Mouse (Mus musculus) embryonic fibroblast, embryonic 13.5 days (primary cell): ENCODE data around the gene Hagh. TPM values are rescaled to one million over a fixed set of nuclear protein-coding genes. Genes with fewer than 3 reads are reported as not detected.

Source experiments
- H3K27ac ChIP-seq: 2 replicates; pipeline ENCODE4 v1.5.1; 2012; ENCODE audit warnings: low read length, control low read depth, inconsistent platforms; ENCODE audit not compliant: insufficient read depth
- H3K4me1 ChIP-seq: 2 replicates; pipeline ENCODE4 v1.6.1; 2011; ENCODE audit warnings: low read length; ENCODE audit not compliant: control insufficient read depth, insufficient read depth
- H3K4me3 ChIP-seq: 2 replicates; pipeline ENCODE4 v1.5.1; 2011; ENCODE audit warnings: mild to moderate bottlenecking, control low read depth, low read length; ENCODE audit not compliant: insufficient read depth
- CTCF ChIP-seq: IDR thresholded peaks from 2 replicates; pipeline ENCODE4 v1.5.1; 2011; ENCODE audit warnings: mild to moderate bottlenecking, control low read depth, low read length, moderate library complexity, borderline replicate concordance; ENCODE audit not compliant: insufficient read depth
- POLR2A ChIP-seq: IDR thresholded peaks from 2 replicates; pipeline ENCODE4 v1.6.1; 2011; ENCODE audit warnings: low read depth, mild to moderate bottlenecking, control low read depth, low read length, moderate library complexity
- polyA plus RNA-seq: library from polyadenylated mRNA; stranded (reverse); fragments of >200 nt; gene quantifications from 2 replicates; pipeline ENCODE4 v1.2.4, GENCODE M21; 2011; ENCODE audit warnings: low read depth; ENCODE audit not compliant: missing spikeins, insufficient read length

The Hagh gene
- polyA plus RNA-seq, 1 experiment: 14.3 TPM

DNA sequence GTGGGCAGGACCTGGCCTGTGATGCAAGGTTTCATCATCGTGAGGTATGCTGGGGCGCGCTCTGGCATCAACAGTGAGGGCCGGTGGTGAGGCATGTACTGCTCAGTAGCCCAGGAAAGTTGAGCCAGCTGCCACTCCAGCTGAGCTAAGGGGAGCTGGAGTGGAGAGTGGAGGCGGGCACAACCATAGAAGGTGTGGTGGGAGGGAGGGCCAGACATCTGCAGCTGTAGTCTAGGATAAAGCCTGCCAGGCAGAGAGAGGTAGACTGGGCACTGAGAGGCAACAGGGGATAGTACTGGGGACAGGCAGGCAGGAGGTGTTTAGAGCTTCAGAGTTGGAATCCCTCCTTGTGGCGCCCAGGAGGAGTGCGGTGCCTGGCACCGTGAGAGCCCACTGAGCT, 20.1 kb downstream of the Hagh start:
- no peak overlapping the region for H3K4me3 ChIP-seq
- no peak overlapping the region for H3K27ac ChIP-seq
- peaks cover 10% of the 10 kb centered on the region; the same call in 1 of the 2 replicates for H3K4me1 ChIP-seq
- TF ChIP-seq POLR2A (no peak), CTCF (no peak)

DNA sequence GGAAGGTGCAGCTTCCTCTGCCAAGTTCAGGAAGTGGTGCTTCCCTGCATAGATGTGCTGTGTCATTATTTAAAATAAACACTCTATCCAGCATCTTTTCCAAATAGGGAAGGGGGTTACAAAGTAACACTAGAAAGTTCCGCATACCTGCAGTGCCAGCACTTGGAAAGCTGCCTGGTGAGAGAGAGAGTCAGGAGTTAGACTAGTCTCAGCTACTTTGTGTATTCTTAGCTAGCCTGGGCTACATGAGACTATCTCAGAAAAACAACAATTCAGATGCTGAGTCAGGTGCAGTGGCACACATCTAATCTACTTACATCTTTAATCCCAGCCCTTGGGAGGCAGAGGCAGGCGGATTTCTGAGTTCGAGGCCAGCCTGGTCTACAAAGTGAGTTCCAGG, 21.8 kb downstream of the Hagh start:
- TF ChIP-seq POLR2A: no peak
- TF ChIP-seq CTCF: no peak
- Histone ChIP-seq H3K4me1 (no peaks in the 10 kb centered on the region), H3K4me3 (no peak overlapping the region), H3K27ac (no peak overlapping the region)

DNA sequence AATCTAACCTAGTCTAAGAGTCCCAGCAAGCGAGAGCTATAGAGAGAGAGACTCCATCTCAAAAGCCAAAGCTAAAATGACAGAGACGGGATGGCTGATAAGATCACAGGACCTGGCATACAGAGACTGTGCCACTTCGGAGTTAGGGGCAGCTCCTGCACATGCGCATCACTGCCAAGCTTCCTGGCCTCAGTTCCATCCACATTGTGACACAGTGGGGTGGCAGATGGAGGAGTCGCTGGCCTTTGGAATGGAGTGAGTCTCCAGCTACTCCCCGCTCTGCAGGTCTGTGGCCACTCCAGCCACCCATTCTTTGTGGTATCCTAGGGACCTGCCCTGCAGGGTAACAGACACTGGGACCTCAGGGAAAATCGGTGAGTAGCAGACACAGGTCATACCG, 25.8 kb downstream of the Hagh start, which contains the start of gene Igfals:
Igfals (plus strand) TSS at position 222 of the 400 bp plus-strand sequence.
- no peak within 1 kb of the TSS for H3K27ac ChIP-seq
- TF ChIP-seq CTCF (no peak), POLR2A (no peak)
- H3K4me3 ChIP-seq: no peak within 1 kb of the TSS
- no peaks in the 10 kb centered on the region for H3K4me1 ChIP-seq

DNA sequence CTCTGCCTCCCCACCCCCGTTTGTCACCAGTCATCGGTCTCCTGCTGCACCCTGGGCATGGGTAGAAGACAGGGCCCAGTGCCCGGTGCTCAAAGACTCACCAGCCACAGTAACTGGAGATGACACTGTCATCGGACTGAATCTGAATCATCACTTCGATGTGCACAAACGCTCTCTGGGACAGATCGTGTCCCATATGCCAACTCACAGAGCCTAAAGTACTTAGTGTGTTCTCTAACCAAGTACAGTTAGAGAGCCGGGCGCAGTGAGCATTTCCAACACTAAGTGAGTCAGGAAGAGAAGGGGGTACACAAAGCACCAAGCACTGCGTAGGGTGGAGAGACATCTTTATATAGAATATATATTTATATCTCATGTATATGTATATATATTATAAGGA, 28.0 kb downstream of the Hagh start:
- Histone ChIP-seq H3K4me1 (no peaks in the 10 kb centered on the region), H3K4me3 (no peak overlapping the region), H3K27ac (no peak overlapping the region)
- TF ChIP-seq CTCF: no peak
- TF ChIP-seq POLR2A: no peak

DNA sequence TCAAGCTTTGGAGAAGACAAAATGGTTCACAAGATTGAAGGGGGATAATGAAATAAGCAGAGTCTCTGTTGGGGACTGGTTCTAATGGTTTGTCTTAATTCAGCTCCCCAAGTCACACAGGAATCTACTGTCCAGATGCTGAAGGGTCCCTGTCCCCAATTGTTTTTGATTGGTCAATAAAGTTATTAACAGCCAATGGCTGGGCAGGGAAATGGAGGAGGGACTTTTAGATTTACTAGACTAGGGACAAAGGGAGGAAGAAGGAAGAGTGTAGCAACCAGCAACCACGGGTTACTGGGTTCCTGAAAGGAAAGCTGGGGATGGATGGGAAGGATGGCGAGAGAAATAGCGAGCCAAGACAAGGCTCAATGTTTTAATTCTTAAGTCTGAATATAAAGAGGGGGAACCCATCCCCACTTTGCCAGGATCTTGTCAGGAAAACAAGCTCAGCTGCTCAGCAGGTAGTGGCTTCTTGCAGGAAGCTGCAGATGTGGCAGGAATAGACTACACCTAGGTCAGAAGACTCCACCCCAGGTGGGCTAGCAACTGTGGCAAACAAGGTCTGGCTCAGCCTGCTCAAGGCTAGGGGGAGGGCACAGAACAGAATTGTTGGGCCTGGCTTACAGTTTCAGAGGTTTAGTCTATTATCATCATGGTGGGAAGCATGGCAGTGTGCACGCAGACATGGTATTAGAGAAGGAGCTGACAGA, 33.9 kb downstream of the Hagh start:
- no peaks in the 10 kb centered on the region; the same call in 1 of the 2 replicates for H3K4me1 ChIP-seq
- no peak for TF ChIP-seq POLR2A
- no peak overlapping the region for H3K4me3 ChIP-seq
- no peak overlapping the region for H3K27ac ChIP-seq

DNA sequence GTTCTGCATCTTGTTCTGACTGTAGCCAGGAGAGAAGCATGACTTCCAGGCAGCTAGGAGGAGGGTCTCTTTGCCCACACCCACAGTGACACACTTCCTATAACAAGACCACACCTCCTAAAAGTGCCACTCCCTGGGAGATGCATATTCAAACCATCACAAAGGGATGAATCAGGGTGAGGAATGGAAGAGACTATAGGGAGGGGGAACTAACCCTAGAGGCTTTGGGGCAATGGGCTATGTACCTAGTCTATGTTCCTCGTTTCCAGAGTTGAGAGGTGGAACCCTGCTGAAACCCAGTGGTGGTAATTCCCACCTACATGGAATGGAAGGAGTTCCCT, 34.4 kb downstream of the Hagh start:
- no peak for TF ChIP-seq POLR2A
- no peak for TF ChIP-seq CTCF
- no peak overlapping the region for H3K4me3 ChIP-seq
- no peaks in the 10 kb centered on the region; the same call in 1 of the 2 replicates for H3K4me1 ChIP-seq
- H3K27ac ChIP-seq: no peak overlapping the region

DNA sequence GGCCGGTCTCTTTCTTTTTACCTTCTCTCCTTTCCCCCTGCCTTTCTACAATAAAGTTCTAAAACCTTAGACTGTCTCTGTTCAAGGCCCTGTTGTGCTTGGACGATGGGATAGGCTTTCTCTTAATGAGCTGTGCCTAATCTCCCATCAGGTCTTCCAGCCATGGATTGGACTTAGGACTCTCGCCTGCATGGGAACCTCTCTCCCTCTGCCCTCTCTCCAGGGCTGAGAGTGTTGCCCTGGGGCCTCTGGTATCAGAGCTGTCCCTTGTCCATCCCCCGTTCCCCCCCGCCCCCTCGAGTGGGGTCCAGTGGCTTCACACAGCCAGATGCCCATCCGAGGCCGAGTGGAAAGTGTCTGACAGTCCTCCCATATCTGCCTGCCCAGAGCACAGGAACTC, 35.0 kb downstream of the Hagh start:
- Histone ChIP-seq H3K4me3 (no peak overlapping the region), H3K27ac (no peak overlapping the region), H3K4me1 (no peaks in the 10 kb centered on the region; the same call in 1 of the 2 replicates)
- no peak for TF ChIP-seq POLR2A
- no peak for TF ChIP-seq CTCF

DNA sequence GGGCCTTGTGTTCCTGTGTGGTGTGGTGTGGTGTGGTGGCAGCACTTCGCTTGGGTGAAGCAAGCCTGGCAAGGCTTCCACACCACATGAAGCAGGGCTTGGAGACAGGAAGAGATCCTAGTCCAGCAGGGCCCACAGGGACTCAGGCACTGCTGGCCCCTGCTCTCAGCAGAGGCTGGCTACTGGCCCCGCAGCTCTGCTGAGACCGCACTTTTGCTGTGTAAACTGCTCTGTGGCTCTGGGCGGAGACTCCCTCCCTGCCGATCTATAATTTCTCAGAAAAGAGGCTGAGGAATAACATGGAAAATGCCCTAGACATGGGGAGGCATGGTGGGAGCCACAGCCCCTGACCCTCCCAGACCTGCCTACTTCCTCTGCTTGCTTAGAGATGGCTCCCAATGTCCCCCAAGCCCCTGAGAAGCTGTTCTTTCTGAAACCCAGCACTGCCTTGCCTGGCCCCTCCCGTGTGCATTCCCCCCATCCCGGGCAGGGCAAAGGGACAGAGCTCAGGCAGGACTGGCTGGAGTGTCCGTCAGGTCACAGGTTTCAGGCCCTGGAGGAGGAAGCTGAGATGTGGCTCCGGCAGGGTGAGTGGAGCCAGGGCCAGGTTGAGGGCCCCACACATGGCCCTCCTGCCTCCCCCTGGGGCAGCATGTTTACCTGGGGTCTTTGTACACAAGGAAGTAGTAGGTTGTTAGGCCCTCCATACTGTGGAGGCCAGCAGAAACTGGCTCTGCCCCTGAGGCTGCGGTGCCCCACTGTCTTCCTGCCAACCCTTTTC, 37.6 kb downstream of the Hagh start:
- TF ChIP-seq POLR2A (no peak), CTCF (no peak)
- Histone ChIP-seq H3K4me3 (no peak overlapping the region), H3K27ac (no peak overlapping the region), H3K4me1 (no peaks in the 10 kb centered on the region; the same call in 1 of the 2 replicates)

DNA sequence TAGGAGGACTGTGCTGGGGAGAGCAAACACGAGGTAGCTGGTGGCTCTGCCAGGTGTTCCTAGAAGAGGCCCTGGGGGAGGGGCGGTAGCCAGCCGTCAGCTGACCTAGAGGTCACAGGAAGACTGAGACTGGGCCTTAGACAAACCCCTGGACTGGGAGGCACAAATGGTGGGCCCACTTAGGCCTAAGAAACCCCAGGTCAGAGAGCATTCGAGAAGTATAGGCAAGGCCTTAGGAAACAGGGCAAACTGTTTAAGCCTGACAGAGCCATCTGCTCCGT, 38.1 kb downstream of the Hagh start:
- no peak overlapping the region for H3K4me3 ChIP-seq
- TF ChIP-seq CTCF: no peak
- no peak for TF ChIP-seq POLR2A
- H3K27ac ChIP-seq: no peak overlapping the region
- H3K4me1 ChIP-seq: no peaks in the 10 kb centered on the region; the same call in 1 of the 2 replicates

DNA sequence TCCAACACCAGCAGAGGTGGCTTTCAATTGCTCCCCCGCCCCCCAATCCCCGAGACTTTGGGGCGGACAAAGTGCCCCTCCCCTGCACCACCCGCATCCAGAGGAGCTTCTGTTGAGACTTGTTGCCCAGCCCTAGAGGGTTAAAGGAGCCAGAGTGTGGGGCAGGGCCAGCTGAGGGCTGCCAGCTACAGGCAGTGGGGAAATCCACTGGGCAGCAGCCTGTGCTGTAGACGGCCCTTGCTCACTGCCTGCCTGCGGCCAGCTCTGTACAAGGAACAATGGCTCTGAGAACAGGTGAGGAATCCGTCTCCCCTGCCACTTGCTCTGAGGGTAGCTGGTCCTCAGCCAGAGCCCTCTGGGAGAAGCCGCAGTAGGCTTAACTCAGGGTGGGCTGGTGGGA, 38.6 kb downstream of the Hagh start:
- TF ChIP-seq CTCF: no peak
- TF ChIP-seq POLR2A: no peak
- Histone ChIP-seq H3K4me3 (no peak overlapping the region), H3K27ac (no peak overlapping the region), H3K4me1 (no peaks in the 10 kb centered on the region; the same call in 1 of the 2 replicates)
